Mouse (Mus musculus) testis, adult 2 months (tissue): ENCODE measurements at regions not wholly inside any gene's neighbourhood (a gene's known extent, or its start where the extent isn't known, plus 50 kb on each side); places are given as distances from the start of the nearest gene placed in this dataset.

Source experiments
- CTCF ChIP-seq: fragments of 200-500 bp; IDR thresholded peaks from 2 replicates; pipeline ENCODE4 v1.5.1; 2012; ENCODE audit warnings: low read depth, mild to moderate bottlenecking, inconsistent platforms, low read length, moderate library complexity; ENCODE audit not compliant: control insufficient read depth, insufficient read depth, insufficient replicate concordance
- POLR2A ChIP-seq: fragments of 200-500 bp; IDR thresholded peaks from 2 replicates; pipeline ENCODE4 v1.6.1; 2012; ENCODE audit warnings: low read depth, mild to moderate bottlenecking, inconsistent platforms, low read length, moderate library complexity; ENCODE audit not compliant: control insufficient read depth

- TF ChIP-seq CTCF (no peak), POLR2A (no peak)
Observed at GRCm38 (mm10) chr1:176440254-176440653, 165.1 kb upstream of the Pld5 start.
